Mouse (Mus musculus): ENCODE measurements at regions not wholly inside any gene's neighbourhood (a gene's known extent, or its start where the extent isn't known, plus 50 kb on each side); places are given as distances from the start of the nearest gene placed in this dataset.

DNA sequence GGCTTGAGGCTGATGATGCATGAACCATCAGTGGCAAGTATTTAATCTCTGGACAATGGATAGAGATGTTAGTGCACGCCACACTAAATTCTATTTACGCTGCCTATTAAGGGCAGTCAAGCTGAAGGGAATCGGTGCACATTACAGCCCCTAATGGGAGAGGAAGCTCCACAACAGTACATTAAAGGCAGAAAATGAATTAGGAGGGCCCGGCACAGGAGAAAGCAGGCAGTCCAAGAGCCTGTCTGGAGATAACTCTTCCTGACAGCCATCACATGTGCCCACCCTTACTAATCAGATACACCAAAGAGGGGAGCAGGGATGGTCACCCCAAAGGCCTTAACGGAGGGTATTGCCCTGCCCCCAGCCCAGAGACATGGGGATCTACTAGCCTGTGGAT is 118.7 kb upstream of the Mafb start:
- no peaks in the 10 kb centered on the region for H3K9me3 ChIP-seq (ENCODE audit: control insufficient read depth, low read length)
- ATAC-seq (ENCODE audit: insufficient read depth, low FRiP score, low TSS enrichment) (peak; percentile 53), DNase-seq (ENCODE audit: low spot score) (peak; percentile 47)
- no peak overlapping the region for H3K4me3 ChIP-seq (ENCODE audit: low read depth, low read length)
- no peak overlapping the region for H3K9ac ChIP-seq (ENCODE audit: low read length)
- H3K4me1 ChIP-seq (ENCODE audit: control insufficient read depth, insufficient read depth, low read length) = no peaks in the 10 kb centered on the region
- peaks cover 12% of the 10 kb centered on the region for H3K27me3 ChIP-seq (ENCODE audit: control insufficient read depth, insufficient read depth, low read length)
- no peak overlapping the region for H3K4me2 ChIP-seq (ENCODE audit: low read depth)
- H3K27ac ChIP-seq (ENCODE audit: low read depth, low read length) = no peak overlapping the region
- H3K36me3 ChIP-seq (ENCODE audit: control insufficient read depth, insufficient read depth, low read length) = no peaks in the 10 kb centered on the region
- WGBS = 41% methylated on average over 5 of the region's 5 CpGs

DNA sequence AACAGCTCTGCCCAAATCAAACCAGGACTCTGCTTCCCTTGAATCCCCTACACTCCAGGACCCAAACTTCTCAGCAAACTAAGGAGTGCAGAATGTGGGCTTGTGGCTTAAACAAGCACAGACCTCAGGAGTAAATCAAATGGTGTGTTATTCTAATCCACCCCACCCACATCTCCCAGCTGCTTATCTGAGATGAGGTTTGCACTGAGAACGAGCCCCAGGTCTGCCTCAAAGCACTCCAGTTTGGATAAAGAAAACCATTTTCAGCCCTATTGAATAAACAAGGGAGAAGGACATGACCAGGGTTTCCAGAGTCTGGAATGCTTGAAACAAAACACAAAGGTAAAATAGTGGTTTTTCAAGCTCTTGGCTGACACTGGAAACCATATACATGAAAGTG is 132.9 kb upstream of the Mafb start:
- Histone ChIP-seq H3K27ac (ENCODE audit: low read depth, low read length) (no peak overlapping the region), H3K4me3 (ENCODE audit: low read depth, low read length) (no peak overlapping the region), H3K27me3 (ENCODE audit: control insufficient read depth, insufficient read depth, low read length) (peaks cover 71% of the 10 kb centered on the region), H3K4me2 (ENCODE audit: low read depth) (no peak overlapping the region), H3K36me3 (ENCODE audit: control insufficient read depth, insufficient read depth, low read length) (no peaks in the 10 kb centered on the region), H3K4me1 (ENCODE audit: control insufficient read depth, insufficient read depth, low read length) (peaks cover 12% of the 10 kb centered on the region), H3K9ac (ENCODE audit: low read length) (no peak overlapping the region), H3K9me3 (ENCODE audit: control insufficient read depth, low read length) (no peaks in the 10 kb centered on the region)
- DNase-seq (ENCODE audit: low spot score) (no peak), ATAC-seq (ENCODE audit: insufficient read depth, low FRiP score, low TSS enrichment) (no peak)
- 38% methylated on average over 1 of the region's 1 CpGs for WGBS

DNA sequence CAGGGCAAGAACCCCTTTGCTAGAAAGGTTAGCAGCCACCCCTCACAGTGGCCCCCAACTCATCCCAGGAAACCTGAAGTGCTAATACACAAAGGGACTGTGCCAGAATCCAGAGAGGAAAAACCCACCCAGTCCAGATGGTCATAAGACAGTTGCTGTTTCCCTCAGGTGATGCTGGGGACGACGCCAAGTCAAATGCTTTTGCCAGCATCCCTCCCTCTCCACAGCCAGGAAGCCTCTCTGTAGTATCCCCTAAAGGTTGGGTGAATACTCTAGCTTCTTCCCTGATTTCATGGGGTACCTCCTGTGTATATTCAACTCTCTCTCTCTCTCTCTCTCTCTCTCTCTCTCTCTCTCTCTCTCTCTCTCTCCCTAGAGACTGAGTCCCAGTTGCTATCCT is 136.0 kb upstream of the Mafb start:
- Histone ChIP-seq H3K4me3 (ENCODE audit: low read depth, low read length) (no peak overlapping the region), H3K9me3 (ENCODE audit: control insufficient read depth, low read length) (no peaks in the 10 kb centered on the region), H3K4me2 (ENCODE audit: low read depth) (no peak overlapping the region), H3K9ac (ENCODE audit: low read length) (no peak overlapping the region), H3K4me1 (ENCODE audit: control insufficient read depth, insufficient read depth, low read length) (peaks cover 16% of the 10 kb centered on the region), H3K27me3 (ENCODE audit: control insufficient read depth, insufficient read depth, low read length) (peaks cover 68% of the 10 kb centered on the region), H3K27ac (ENCODE audit: low read depth, low read length) (no peak overlapping the region), H3K36me3 (ENCODE audit: control insufficient read depth, insufficient read depth, low read length) (no peaks in the 10 kb centered on the region)
- no peak for ATAC-seq (ENCODE audit: insufficient read depth, low FRiP score, low TSS enrichment)
- 78% methylated on average over 2 of the region's 2 CpGs for WGBS
- no peak for DNase-seq (ENCODE audit: low spot score)

DNA sequence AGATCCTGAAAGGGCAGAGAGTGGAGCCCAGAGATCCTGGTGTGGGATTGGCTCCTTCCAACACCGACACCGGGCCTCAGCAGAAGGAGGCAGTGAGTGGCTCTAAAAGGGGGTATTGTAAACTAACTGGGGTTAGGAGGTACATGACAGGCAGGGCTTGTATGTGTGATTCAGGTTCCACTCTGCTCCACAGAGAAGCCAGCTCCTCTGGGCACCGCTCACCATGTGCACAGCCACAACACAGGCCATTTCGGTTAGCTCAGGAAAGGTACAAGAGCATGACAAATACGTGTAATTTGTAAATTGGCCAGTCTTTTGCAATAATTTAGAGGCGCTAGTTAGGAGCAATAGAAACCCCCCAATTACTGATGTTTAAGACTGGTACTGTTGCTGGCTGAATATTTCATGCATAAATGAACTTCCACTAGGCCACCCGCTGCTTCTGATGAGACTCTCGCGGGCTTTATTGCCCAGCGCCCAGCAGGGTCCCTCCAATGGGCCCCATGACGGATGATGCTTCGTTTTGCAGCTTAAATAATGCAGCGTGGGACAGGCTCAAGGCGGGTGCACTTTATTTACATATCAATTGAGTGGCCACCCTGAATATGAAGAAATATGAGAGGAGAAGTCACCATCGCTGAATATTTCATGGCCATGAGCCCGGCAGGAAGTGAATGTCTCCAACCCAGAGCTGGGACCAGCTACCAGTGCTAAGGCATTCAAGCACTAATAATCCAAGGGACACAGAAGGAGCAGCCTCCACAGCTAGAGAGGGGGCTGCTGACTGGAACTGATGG is 136.9 kb upstream of the Mafb start:
- Histone ChIP-seq H3K9ac (ENCODE audit: low read length) (no peak overlapping the region), H3K9me3 (ENCODE audit: control insufficient read depth, low read length) (no peaks in the 10 kb centered on the region), H3K27me3 (ENCODE audit: control insufficient read depth, insufficient read depth, low read length) (peaks cover 66% of the 10 kb centered on the region), H3K27ac (ENCODE audit: low read depth, low read length) (no peak overlapping the region), H3K4me1 (ENCODE audit: control insufficient read depth, insufficient read depth, low read length) (peaks cover 16% of the 10 kb centered on the region), H3K4me3 (ENCODE audit: low read depth, low read length) (no peak overlapping the region), H3K4me2 (ENCODE audit: low read depth) (no peak overlapping the region), H3K36me3 (ENCODE audit: control insufficient read depth, insufficient read depth, low read length) (no peaks in the 10 kb centered on the region)
- 19% methylated on average over 16 of the region's 16 CpGs for WGBS
- peak; percentile 77 for ATAC-seq (ENCODE audit: insufficient read depth, low FRiP score, low TSS enrichment)
- DNase-seq (ENCODE audit: low spot score) = peak; percentile 64

DNA sequence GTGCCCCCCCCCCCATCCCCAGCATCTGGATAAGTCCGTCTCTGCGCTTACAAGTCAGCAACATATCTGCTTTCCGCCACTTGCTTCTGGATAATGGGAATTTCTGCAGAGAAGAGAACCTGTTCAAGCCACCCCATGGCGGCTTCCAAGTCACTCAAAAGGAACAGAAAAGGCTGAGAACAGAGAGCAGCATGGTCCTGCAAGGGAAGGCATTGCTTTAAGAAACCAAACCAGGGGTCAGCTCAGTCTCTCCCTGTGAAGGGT is 137.5 kb upstream of the Mafb start:
- Histone ChIP-seq H3K9me3 (ENCODE audit: control insufficient read depth, low read length) (no peaks in the 10 kb centered on the region), H3K4me1 (ENCODE audit: control insufficient read depth, insufficient read depth, low read length) (peaks cover 13% of the 10 kb centered on the region), H3K27ac (ENCODE audit: low read depth, low read length) (no peak overlapping the region), H3K4me2 (ENCODE audit: low read depth) (no peak overlapping the region), H3K36me3 (ENCODE audit: control insufficient read depth, insufficient read depth, low read length) (no peaks in the 10 kb centered on the region), H3K4me3 (ENCODE audit: low read depth, low read length) (no peak overlapping the region), H3K27me3 (ENCODE audit: control insufficient read depth, insufficient read depth, low read length) (peaks cover 66% of the 10 kb centered on the region), H3K9ac (ENCODE audit: low read length) (no peak overlapping the region)
- DNase-seq (ENCODE audit: low spot score) (no peak), ATAC-seq (ENCODE audit: insufficient read depth, low FRiP score, low TSS enrichment) (no peak)
- 50% methylated on average over 4 of the region's 4 CpGs for WGBS

DNA sequence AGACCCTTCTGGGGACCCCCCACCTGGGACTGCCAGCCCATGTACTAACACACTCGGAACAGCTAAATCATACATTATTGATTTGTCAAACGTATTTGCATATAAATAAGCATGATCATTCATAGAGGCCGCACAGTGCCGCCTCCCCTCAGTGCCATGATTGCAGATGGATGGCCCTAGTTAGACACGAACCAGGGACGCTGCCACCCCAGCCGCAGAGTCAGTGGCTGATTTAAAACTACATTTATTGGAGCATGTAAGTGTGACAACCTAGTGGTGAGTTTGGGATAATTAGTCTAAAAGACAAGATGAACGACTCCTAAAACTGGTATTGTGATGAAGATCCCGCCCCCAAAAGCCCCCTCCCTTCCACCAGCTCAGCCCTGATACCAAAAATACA is 138.3 kb upstream of the Top1 start:
- DNase-seq (ENCODE audit: low spot score) = no peak
- Histone ChIP-seq H3K9ac (ENCODE audit: low read length) (no peak overlapping the region), H3K4me2 (ENCODE audit: low read depth) (no peak overlapping the region), H3K27me3 (ENCODE audit: control insufficient read depth, insufficient read depth, low read length) (peaks cover 51% of the 10 kb centered on the region), H3K9me3 (ENCODE audit: control insufficient read depth, low read length) (no peaks in the 10 kb centered on the region), H3K27ac (ENCODE audit: low read depth, low read length) (no peak overlapping the region), H3K36me3 (ENCODE audit: control insufficient read depth, insufficient read depth, low read length) (no peaks in the 10 kb centered on the region), H3K4me1 (ENCODE audit: control insufficient read depth, insufficient read depth, low read length) (peaks cover 12% of the 10 kb centered on the region), H3K4me3 (ENCODE audit: low read depth, low read length) (no peak overlapping the region)
- 39% methylated on average over 9 of the region's 9 CpGs for WGBS
- ATAC-seq (ENCODE audit: insufficient read depth, low FRiP score, low TSS enrichment) = no peak

DNA sequence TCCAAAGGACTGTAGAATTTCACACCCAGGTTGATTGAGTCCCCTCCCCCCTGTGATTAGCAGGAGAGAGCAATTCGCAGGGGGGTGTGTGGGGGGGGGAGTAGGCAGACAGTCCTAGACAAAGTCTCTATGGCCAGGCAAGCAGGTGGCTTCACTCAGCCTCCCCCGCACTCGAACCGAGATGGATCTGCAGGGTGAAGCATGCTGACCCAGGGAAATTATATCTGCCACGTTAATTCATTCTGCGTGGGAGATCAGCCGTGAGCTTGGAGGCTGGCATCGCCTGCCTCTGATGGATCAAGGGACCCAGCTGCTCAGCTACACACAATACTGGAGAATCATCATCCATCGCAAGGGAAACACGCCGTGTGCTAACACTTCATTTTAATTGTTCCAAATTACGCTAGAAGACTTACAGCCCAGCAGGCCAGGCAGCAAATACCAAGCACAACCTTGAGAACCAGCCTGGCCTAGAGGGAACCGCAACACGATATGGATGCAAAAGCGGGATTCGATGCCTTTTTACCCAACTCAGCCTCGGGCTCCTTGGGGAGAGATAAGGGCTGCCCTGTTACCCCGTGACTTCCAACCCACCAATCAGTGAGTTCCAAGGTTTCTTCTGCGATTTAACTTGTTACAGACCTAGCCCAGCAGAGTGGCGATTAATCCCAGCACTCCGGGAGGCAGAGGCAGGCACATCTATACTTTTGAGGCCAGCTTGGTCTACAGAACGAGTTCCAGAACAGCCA is 137.7 kb upstream of the Top1 start:
- Histone ChIP-seq H3K9ac (ENCODE audit: low read length) (no peak overlapping the region), H3K27ac (ENCODE audit: low read depth, low read length) (no peak overlapping the region), H3K27me3 (ENCODE audit: control insufficient read depth, insufficient read depth, low read length) (peaks cover 45% of the 10 kb centered on the region), H3K4me1 (ENCODE audit: control insufficient read depth, insufficient read depth, low read length) (peaks cover 12% of the 10 kb centered on the region), H3K4me2 (ENCODE audit: low read depth) (no peak overlapping the region), H3K4me3 (ENCODE audit: low read depth, low read length) (no peak overlapping the region), H3K9me3 (ENCODE audit: control insufficient read depth, low read length) (no peaks in the 10 kb centered on the region), H3K36me3 (ENCODE audit: control insufficient read depth, insufficient read depth, low read length) (no peaks in the 10 kb centered on the region)
- no peak for ATAC-seq (ENCODE audit: insufficient read depth, low FRiP score, low TSS enrichment)
- 43% methylated on average over 22 of the region's 22 CpGs for WGBS
- peak; percentile 49 for DNase-seq (ENCODE audit: low spot score)

DNA sequence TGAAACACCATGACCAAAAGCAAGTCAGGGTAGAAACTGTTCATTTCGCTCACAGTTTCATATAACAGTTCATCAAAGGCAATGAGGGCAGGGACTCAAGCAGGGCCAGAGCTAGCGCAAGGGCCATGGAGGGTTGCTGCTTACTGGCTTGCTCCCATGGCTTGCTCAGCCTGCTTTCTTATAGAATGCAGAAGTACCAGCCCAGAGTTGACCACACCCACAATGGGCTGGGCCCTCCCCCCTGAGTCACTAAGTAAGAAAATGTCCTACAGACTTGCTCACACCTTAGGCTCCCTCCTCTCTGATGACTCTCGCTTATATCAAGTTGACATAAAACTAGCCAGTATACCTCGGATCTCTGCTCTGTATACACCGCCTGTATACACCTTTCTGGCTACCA is 135.5 kb upstream of the Top1 start:
- no peaks in the 10 kb centered on the region for H3K9me3 ChIP-seq (ENCODE audit: control insufficient read depth, low read length)
- H3K9ac ChIP-seq (ENCODE audit: low read length) = no peak overlapping the region
- H3K27me3 ChIP-seq (ENCODE audit: control insufficient read depth, insufficient read depth, low read length) = peaks cover 34% of the 10 kb centered on the region
- peaks cover 3% of the 10 kb centered on the region; the same call in 1 of the 2 replicates for H3K4me1 ChIP-seq (ENCODE audit: control insufficient read depth, insufficient read depth, low read length)
- H3K27ac ChIP-seq (ENCODE audit: low read depth, low read length) = no peak overlapping the region
- ATAC-seq (ENCODE audit: insufficient read depth, low FRiP score, low TSS enrichment) (no peak), DNase-seq (ENCODE audit: low spot score) (no peak)
- H3K36me3 ChIP-seq (ENCODE audit: control insufficient read depth, insufficient read depth, low read length) = no peaks in the 10 kb centered on the region
- no peak overlapping the region for H3K4me3 ChIP-seq (ENCODE audit: low read depth, low read length)
- no peak overlapping the region for H3K4me2 ChIP-seq (ENCODE audit: low read depth)
- WGBS = 90% methylated on average over 5 of the region's 5 CpGs
